Mouse (Mus musculus): ENCODE results near the gene Nlrp4b. TPM values are rescaled to one million over a fixed set of nuclear protein-coding genes. Genes with fewer than 3 reads are reported as not detected.
"Not testable (repeated sequence)": the region's sequence is repeated elsewhere in the genome, so short reads cannot be mapped to it uniquely, and the experiment has no call there.

Nlrp4b gene
- not detected in 2 replicates for polyA plus RNA-seq (2015; fragmentation: Nextera tagmentation; extraction: Ambion mirVana)

- no peak within 1 kb of the TSS for H3K27ac ChIP-seq (ENCODE audit: low read length)
- no peak within 1 kb of the TSS for H3K4me2 ChIP-seq (ENCODE audit: low read depth, low read length)
- no peak within 1 kb of the TSS for H3K4me3 ChIP-seq (ENCODE audit: low read length)
- WGBS: 86% methylated on average over 1 of the region's 1 CpGs
- H3K27me3 ChIP-seq (ENCODE audit: control insufficient read depth, insufficient read depth, low read length): no peaks in the 10 kb centered on the region
- H3K4me1 ChIP-seq (ENCODE audit: control insufficient read depth, insufficient read depth, low read length): no peaks in the 10 kb centered on the region
- no peak for ATAC-seq (replicated peaks; ENCODE audit: extremely low read depth, insufficient read depth, low FRiP score)
- H3K9me3 ChIP-seq (replicated peaks; ENCODE audit: control insufficient read depth, low read length): peaks cover 14% of the 10 kb centered on the region
- H3K36me3 ChIP-seq (ENCODE audit: control insufficient read depth, insufficient read depth): no peaks in the 10 kb centered on the region
- no peak within 1 kb of the TSS for H3K9ac ChIP-seq (ENCODE audit: low read length)
Observed at GRCm38 (mm10) chr7:10687489-10687888, at the start of gene Nlrp4b. Gene Nlrp4b, plus strand, starts transcription at chr7:10687789.

GRCm38 (mm10) chr7:10754264-10754663, 66.7 kb downstream of the Nlrp4b start, which contains the start of gene Vmn1r71:
Gene Vmn1r71, minus strand, starts transcription at chr7:10754364.
- Histone ChIP-seq H3K9me3 (replicated peaks; ENCODE audit: control insufficient read depth, low read length) (0 out of 2 replicates have a peak, but pooled peaks cover 10% of the 10 kb centered on the region), H3K4me3 (ENCODE audit: low read length) (no peak within 1 kb of the TSS)
- ATAC-seq (replicated peaks; ENCODE audit: extremely low read depth, insufficient read depth, low FRiP score): no peak

GRCm38 (mm10) chr7:10757551-10757950, 70.0 kb downstream of the Nlrp4b start:
- ATAC-seq (replicated peaks; ENCODE audit: extremely low read depth, insufficient read depth, low FRiP score); H3K4me2 ChIP-seq (ENCODE audit: low read depth, low read length); H3K27ac ChIP-seq (ENCODE audit: low read length); H3K27me3 ChIP-seq (ENCODE audit: control insufficient read depth, insufficient read depth, low read length); H3K36me3 ChIP-seq (ENCODE audit: control insufficient read depth, insufficient read depth); H3K4me1 ChIP-seq (ENCODE audit: control insufficient read depth, insufficient read depth, low read length); H3K9ac ChIP-seq (ENCODE audit: low read length); H3K4me3 ChIP-seq (ENCODE audit: low read length): not testable (repeated sequence)
- 0 out of 2 replicates have a peak, but pooled peaks cover 10% of the 10 kb centered on the region for H3K9me3 ChIP-seq (replicated peaks; ENCODE audit: control insufficient read depth, low read length)

More at GRCm38 (mm10) chr7:10754264-10754663, 66.7 kb downstream of the Nlrp4b start, which contains the start of gene Vmn1r71:
- Histone ChIP-seq H3K4me2 (ENCODE audit: low read depth, low read length) (no peak within 1 kb of the TSS), H3K27me3 (ENCODE audit: control insufficient read depth, insufficient read depth, low read length) (no peaks in the 10 kb centered on the region), H3K27ac (ENCODE audit: low read length) (no peak within 1 kb of the TSS), H3K36me3 (ENCODE audit: control insufficient read depth, insufficient read depth) (no peaks in the 10 kb centered on the region), H3K4me1 (ENCODE audit: control insufficient read depth, insufficient read depth, low read length) (no peaks in the 10 kb centered on the region), H3K9ac (ENCODE audit: low read length) (no peak within 1 kb of the TSS)

Other genes starting within 250 kb of the Nlrp4b start
- gene Vmn1r67, start 244.5 kb upstream of the Nlrp4b start, polyA plus RNA-seq (2015; fragmentation: Nextera tagmentation; extraction: Ambion mirVana): not detected in 2 replicates
- 4.8 and 5.2 TPM in 2 replicates for gene Zik1, start 192.4 kb upstream of the Nlrp4b start, polyA plus RNA-seq (2015; fragmentation: Nextera tagmentation; extraction: Ambion mirVana)
- not detected in 2 replicates for gene Vmn1r68, start 129.3 kb upstream of the Nlrp4b start, polyA plus RNA-seq (2015; fragmentation: Nextera tagmentation; extraction: Ambion mirVana)
- not detected in 2 replicates for gene Vmn1r69, start 74.1 kb upstream of the Nlrp4b start, polyA plus RNA-seq (2015; fragmentation: Nextera tagmentation; extraction: Ambion mirVana)
- gene Vmn1r70, start 56.3 kb upstream of the Nlrp4b start, polyA plus RNA-seq (2015; fragmentation: Nextera tagmentation; extraction: Ambion mirVana): not detected in 2 replicates
- not detected in 2 replicates for gene Vmn1r71, start 66.6 kb downstream of the Nlrp4b start, polyA plus RNA-seq (2015; fragmentation: Nextera tagmentation; extraction: Ambion mirVana)
- gene Zscan4b, start 217.3 kb downstream of the Nlrp4b start, polyA plus RNA-seq (2015; fragmentation: Nextera tagmentation; extraction: Ambion mirVana): not detected in 2 replicates

All from heart, embryonic 16.5 days (tissue).